Mouse (Mus musculus): ENCODE data around the gene Cma2. TPM values are rescaled to one million over a fixed set of nuclear protein-coding genes. Genes with fewer than 3 reads are reported as not detected.
"Not testable (repeated sequence)": the region's sequence is repeated elsewhere in the genome, so short reads cannot be mapped to it uniquely, and the experiment has no call there.

Cma2 gene
- total RNA-seq, 1 experiment from 2014 or later: not detected

DNA sequence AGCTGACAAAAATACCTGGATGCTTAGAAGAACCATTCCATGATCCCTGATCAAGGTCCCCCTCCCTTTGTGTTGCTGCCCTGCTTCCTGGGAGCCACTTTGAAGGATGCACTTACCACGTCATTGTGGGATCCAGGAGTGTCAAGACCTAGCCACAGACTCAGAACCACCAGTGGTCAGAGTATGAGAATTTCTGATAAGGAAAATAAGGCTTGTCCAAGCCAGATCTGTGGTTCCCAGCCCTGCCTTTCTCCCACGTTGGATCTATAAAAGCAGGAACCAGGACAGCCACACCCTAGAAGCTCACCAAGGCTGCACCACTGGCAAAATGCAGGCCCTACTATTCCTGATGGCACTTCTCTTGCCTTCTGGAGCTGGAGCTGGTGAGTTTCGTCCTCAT, 66.9 kb downstream of the Cma2 start, which contains the start of gene Mcpt1:
Gene Mcpt1 (plus strand): TSS at position 301 of the 400 bp plus-strand sequence.
- ATAC-seq (replicated peaks; ENCODE audit: insufficient number of reproducible peaks, low FRiP score, low TSS enrichment, poor library complexity, severe bottlenecking): not testable (repeated sequence)

DNA sequence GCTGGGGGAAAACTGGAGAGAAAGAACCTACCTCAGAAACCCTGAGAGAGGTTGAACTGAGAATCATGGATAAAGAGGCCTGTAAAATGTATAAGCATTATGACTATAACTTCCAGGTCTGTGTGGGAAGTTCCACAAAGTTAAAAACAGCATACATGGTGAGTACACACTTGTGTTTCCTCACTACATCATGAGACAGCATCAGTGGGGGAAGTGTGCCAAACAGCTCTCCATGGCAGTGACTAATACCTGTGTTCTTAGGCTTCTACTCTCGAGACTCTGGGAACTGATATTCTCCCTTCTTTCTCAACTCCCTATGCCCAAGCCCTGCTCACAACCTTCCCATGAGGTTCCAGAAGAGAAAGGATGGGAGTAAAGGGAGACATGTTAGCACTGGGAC, 68.7 kb downstream of the Cma2 start:
- ATAC-seq (replicated peaks; ENCODE audit: insufficient number of reproducible peaks, low FRiP score, low TSS enrichment, poor library complexity, severe bottlenecking): no peak

GRCm38 (mm10) chr14:56021305-56021704, 70.5 kb downstream of the Cma2 start:
- ATAC-seq (replicated peaks; ENCODE audit: insufficient number of reproducible peaks, low FRiP score, low TSS enrichment, poor library complexity, severe bottlenecking): not testable (repeated sequence)

Other genes with a start within 250 kb of the Cma2 start
- gene Tgm1, start 237.1 kb upstream of the Cma2 start, total RNA-seq (2017): 0.49 to 4.7 TPM (median 1.5 TPM) in 3 replicates
- gene Rabggta, start 228.7 kb upstream of the Cma2 start, total RNA-seq (2017): 19.8 to 29.6 TPM (median 20.8 TPM) in 3 replicates
- 23.7 to 32.1 TPM (median 30.6 TPM) in 3 replicates for gene Dhrs1, start 205.3 kb upstream of the Cma2 start, total RNA-seq (2017)
- 11.9 to 15.0 TPM (median 13.8 TPM) in 3 replicates for gene Nop9, start 205.3 kb upstream of the Cma2 start, total RNA-seq (2017)
- gene Cideb, start 192.5 kb upstream of the Cma2 start, total RNA-seq (2017): 1.0 to 1.3 TPM in 2 of 3 replicates, not detected in the other
- gene Ltb4r2, start 189.6 kb upstream of the Cma2 start, total RNA-seq (2017): 0.10 to 1.2 TPM (median 0.29 TPM) in 3 replicates
- 14.5 to 27.0 TPM (median 18.8 TPM) in 3 replicates for gene Ltb4r1, start 185.0 kb upstream of the Cma2 start, total RNA-seq (2017)
- gene Adcy4, start 166.9 kb upstream of the Cma2 start, total RNA-seq (2017): 2.2 to 4.2 TPM (median 2.5 TPM) in 3 replicates
- 18.7 to 37.5 TPM (median 30.9 TPM) in 3 replicates for gene Ripk3, start 162.1 kb upstream of the Cma2 start, total RNA-seq (2017)
- not detected in 3 replicates for gene Nfatc4, start 127.8 kb upstream of the Cma2 start, total RNA-seq (2017)
- gene Nynrin, start 97.0 kb upstream of the Cma2 start, total RNA-seq (2017): 0.10 to 0.75 TPM (median 0.49 TPM) in 3 replicates
- gene Cbln3, start 66.6 kb upstream of the Cma2 start, total RNA-seq (2017): 0.38 TPM in 1 of 3 replicates, not detected in the others
- 72.1 to 108 TPM (median 80.9 TPM) in 3 replicates for gene Khnyn, start 66.0 kb upstream of the Cma2 start, total RNA-seq (2017)
- gene Sdr39u1, start 50.7 kb upstream of the Cma2 start, total RNA-seq (2017): 3.1 to 12.3 TPM (median 6.2 TPM) in 3 replicates
- 136 to 337 TPM (median 173 TPM) in 3 replicates for gene Cma1, start 6.3 kb upstream of the Cma2 start, total RNA-seq (2017)
- gene Mcpt1, start 67.0 kb downstream of the Cma2 start, total RNA-seq (2017): not detected in 3 replicates
- gene Mcpt9, start 79.5 kb downstream of the Cma2 start, total RNA-seq (2017): not detected in 3 replicates
- gene Mcpt2, start 91.1 kb downstream of the Cma2 start, total RNA-seq (2017): not detected in 3 replicates
- gene Mcpt4, start 111.3 kb downstream of the Cma2 start, total RNA-seq (2017): not detected in 3 replicates
- 8.4 to 33.5 TPM (median 9.9 TPM) in 3 replicates for gene Mcpt8, start 134.3 kb downstream of the Cma2 start, total RNA-seq (2017)
- gene Ctsg, start 151.6 kb downstream of the Cma2 start, total RNA-seq (2017): 0.43 TPM in 1 of 3 replicates, not detected in the others
- gene Gzme, start 169.6 kb downstream of the Cma2 start, total RNA-seq (2017): not detected in 3 replicates
- not detected in 3 replicates for gene Gzmd, start 181.6 kb downstream of the Cma2 start, total RNA-seq (2017)
- not detected in 3 replicates for gene Gzmg, start 208.6 kb downstream of the Cma2 start, total RNA-seq (2017)
- gene Gzmn, start 223.6 kb downstream of the Cma2 start, total RNA-seq (2017): 1.8 TPM in 1 of 3 replicates, not detected in the others